Comparison of ENCODE assay signal across 12 mouse cellular contexts in genomic region chr13:54063292-54063691, GRCm38 (mm10). TPM values are rescaled to one million over a fixed set of nuclear protein-coding genes. Genes with fewer than 3 reads are reported as not detected.
DNase-seq lines count a peak whose midpoint lies in the region; ATAC-seq and TF ChIP-seq lines count a peak whose summit lies in the region.
"Had no signal": no experiment of that assay in that cellular context is flagged by ENCODE, and none has a peak within 500 bp of the region (broad histone marks: within the 10 kb centered on the region; RNA-seq: fewer than 3 reads in every experiment).

No protein-coding gene starts in this region.

- no peaks in the 10 kb centered on the region; the same call in 1 of the 2 replicates for H3K4me1 ChIP-seq in kidney, adult 2 months (ENCODE audit: control insufficient read depth, insufficient read depth, low read length)
- H3K4me1 ChIP-seq in kidney, embryonic 14.5 days (ENCODE audit: control insufficient read depth, insufficient read depth, low read length) = no peaks in the 10 kb centered on the region
- H3K4me1 ChIP-seq in midbrain, postnatal 0 days (ENCODE audit: insufficient read depth, low read length) = no peaks in the 10 kb centered on the region
- H3K4me1 ChIP-seq in midbrain, embryonic 10.5 days = peaks cover 13% of the 10 kb centered on the region
- no peaks in the 10 kb centered on the region for H3K4me1 ChIP-seq in stomach, postnatal 0 days (replicated peaks; ENCODE audit: control insufficient read depth, insufficient read depth)
- H3K4me1 ChIP-seq: hindbrain, embryonic 12.5 days had no signal

- no peaks in the 10 kb centered on the region for H3K36me3 ChIP-seq in kidney, adult 2 months (ENCODE audit: control insufficient read depth, insufficient read depth, low read length)
- no peaks in the 10 kb centered on the region for H3K36me3 ChIP-seq in kidney, embryonic 14.5 days (ENCODE audit: control insufficient read depth, insufficient read depth, low read length)
- no peaks in the 10 kb centered on the region for H3K36me3 ChIP-seq in midbrain, postnatal 0 days (ENCODE audit: insufficient read depth, low read length)
- H3K36me3 ChIP-seq in midbrain, embryonic 10.5 days = no peaks in the 10 kb centered on the region
- H3K36me3 ChIP-seq in stomach, postnatal 0 days (ENCODE audit: control insufficient read depth, insufficient read depth, low read length) = no peaks in the 10 kb centered on the region
- H3K36me3 ChIP-seq: hindbrain, embryonic 12.5 days had no signal

- no peak for TF ChIP-seq POLR2A in kidney, adult 2 months (IDR thresholded peaks at IDR 0.05; ENCODE audit: low read depth, low read length)

- WGBS in kidney, adult 2 months = 1% methylated on average over 3 of the region's 3 CpGs
- WGBS in kidney, embryonic 14.5 days = 4% methylated on average over 3 of the region's 3 CpGs
- 2% methylated on average over 3 of the region's 3 CpGs for WGBS in midbrain, postnatal 0 days
- whole genome bisulfite sequencing in midbrain, embryonic 10.5 days = under 1% methylated on average over 3 of the region's 3 CpGs
- 3% methylated on average over 3 of the region's 3 CpGs for WGBS in stomach, postnatal 0 days

- no peaks in the 10 kb centered on the region for H3K27me3 ChIP-seq in kidney, adult 2 months (replicated peaks; ENCODE audit: control insufficient read depth, insufficient read depth, low read length)
- H3K27me3 ChIP-seq in kidney, embryonic 14.5 days (ENCODE audit: control insufficient read depth, insufficient read depth, low read length) = no peaks in the 10 kb centered on the region; the same call in 1 of the 2 replicates
- no peaks in the 10 kb centered on the region for H3K27me3 ChIP-seq in midbrain, postnatal 0 days (ENCODE audit: insufficient read depth, low read length)
- peaks cover 33% of the 10 kb centered on the region for H3K27me3 ChIP-seq in midbrain, embryonic 10.5 days (ENCODE audit: low read depth, poor library complexity, severe bottlenecking)
- H3K27me3 ChIP-seq in stomach, postnatal 0 days (ENCODE audit: control insufficient read depth, insufficient read depth, low read length) = no peaks in the 10 kb centered on the region

- TF ChIP-seq EP300 in stomach, postnatal 0 days (optimal IDR thresholded peaks at IDR 0.05) = no peak

- H3K9me3 ChIP-seq in kidney, embryonic 14.5 days (ENCODE audit: control insufficient read depth, low read length) = no peaks in the 10 kb centered on the region
- H3K9me3 ChIP-seq in midbrain, postnatal 0 days (ENCODE audit: low read length) = no peaks in the 10 kb centered on the region
- H3K9me3 ChIP-seq in midbrain, embryonic 10.5 days (replicated peaks) = no peaks in the 10 kb centered on the region
- H3K9me3 ChIP-seq in stomach, postnatal 0 days (ENCODE audit: control insufficient read depth, low read length) = no peaks in the 10 kb centered on the region
- H3K9me3 ChIP-seq: hindbrain, embryonic 12.5 days had no signal

- no peak for TF ChIP-seq CTCF in kidney, adult 2 months (conservative IDR thresholded peaks at IDR 0.05; ENCODE audit: insufficient read depth, insufficient read length, low read depth, low read length)
- TF ChIP-seq CTCF in midbrain, postnatal 0 days (IDR thresholded peaks at IDR 0.05) = peak; percentile 83
- peak; percentile 73 for TF ChIP-seq CTCF in stomach, postnatal 0 days (IDR thresholded peaks at IDR 0.05; ENCODE audit: low read depth)

- ATAC-seq in kidney, embryonic 14.5 days (ENCODE audit: low FRiP score, low TSS enrichment) = no peak
- ATAC-seq in midbrain, postnatal 0 days (ENCODE audit: low FRiP score) = no peak
- ATAC-seq in stomach, postnatal 0 days (ENCODE audit: low FRiP score, low TSS enrichment) = no peak

- H3K9ac ChIP-seq in kidney, embryonic 14.5 days (ENCODE audit: low read depth, low read length) = no peak overlapping the region
- no peak overlapping the region for H3K9ac ChIP-seq in midbrain, postnatal 0 days (replicated peaks; ENCODE audit: low read length, poor library complexity, severe bottlenecking)
- no peak overlapping the region for H3K9ac ChIP-seq in stomach, postnatal 0 days (ENCODE audit: low read length)
- H3K9ac ChIP-seq: hindbrain, embryonic 12.5 days had no signal

- no peak overlapping the region for H3K4me2 ChIP-seq in kidney, embryonic 14.5 days (replicated peaks; ENCODE audit: low read depth, low read length)
- H3K4me2 ChIP-seq in midbrain, postnatal 0 days (ENCODE audit: low read depth, low read length, poor library complexity, severe bottlenecking) = no peak overlapping the region
- H3K4me2 ChIP-seq in stomach, postnatal 0 days (replicated peaks; ENCODE audit: low read depth) = no peak overlapping the region
- H3K4me2 ChIP-seq: hindbrain, embryonic 12.5 days had no signal

- DNase-seq in cerebellum, adult 18-20 months = peak; percentile 20 to 33
- DNase-seq in cerebellum, adult 9-11 months = no peak
- DNase-seq in kidney, adult 2 months = peak; percentile 37
- peak; percentile 75 for DNase-seq in midbrain, postnatal 0 days (ENCODE audit: low spot score)
- DNase-seq in midbrain, embryonic 10.5 days (ENCODE audit: low spot score) = no peak
- DNase-seq in stomach, postnatal 0 days (ENCODE audit: low spot score) = no peak
- no peak for DNase-seq in T-cell, adult 2 months (ENCODE audit: low spot score)

- no peak overlapping the region for H3K27ac ChIP-seq in kidney, adult 2 months (ENCODE audit: insufficient read depth, low read depth, low read length)
- H3K27ac ChIP-seq in kidney, embryonic 14.5 days (ENCODE audit: low read depth, low read length) = no peak overlapping the region
- H3K27ac ChIP-seq in midbrain, postnatal 0 days (ENCODE audit: low read depth, low read length) = no peak overlapping the region
- H3K27ac ChIP-seq in midbrain, embryonic 10.5 days (replicated peaks) = no peak overlapping the region
- H3K27ac ChIP-seq in stomach, postnatal 0 days (replicated peaks) = no peak overlapping the region
- H3K27ac ChIP-seq: hindbrain, embryonic 12.5 days had no signal

- no peak overlapping the region for H3K4me3 ChIP-seq in kidney, adult 2 months (ENCODE audit: insufficient read depth, low read depth, low read length)
- H3K4me3 ChIP-seq in kidney, embryonic 14.5 days (ENCODE audit: low read length) = no peak overlapping the region
- H3K4me3 ChIP-seq in midbrain, postnatal 0 days (ENCODE audit: low read depth, low read length) = no peak overlapping the region
- H3K4me3 ChIP-seq in midbrain, embryonic 10.5 days = no peak overlapping the region
- H3K4me3 ChIP-seq in stomach, postnatal 0 days (ENCODE audit: low read depth, low read length) = no peak overlapping the region
- H3K4me3 ChIP-seq: hindbrain, embryonic 12.5 days; myocyte had no signal

RNA-seq across cellular contexts. Expression of gene Drd1, which starts 7.8 kb away (rescaled TPM):
- 0.02 and 0.08 TPM in 2 replicates for polyA plus RNA-seq in kidney, adult 2 months (2012; rRNA removed)
- polyA plus RNA-seq in kidney, embryonic 14.5 days (2014; fragmentation: Nextera tagmentation; extraction: Ambion mirVana) = 0.05 and 0.16 TPM in 2 replicates
- total RNA-seq in midbrain, postnatal 0 days (2014; rRNA removed) = 2.1 and 3.4 TPM in 2 replicates
- 1.9 and 2.4 TPM in 2 replicates for polyA plus RNA-seq in midbrain, postnatal 0 days (2015; fragmentation: Nextera tagmentation; extraction: Ambion mirVana)
- 0.26 and 0.52 TPM in 2 replicates for polyA plus RNA-seq in midbrain, embryonic 10.5 days (2016; fragmentation: Nextera tagmentation; extraction: Ambion mirVana)
- 0.11 and 0.21 TPM in 2 replicates for polyA plus RNA-seq in stomach, postnatal 0 days (2015; fragmentation: Nextera tagmentation; extraction: Ambion mirVana)
- polyA plus RNA-seq: C2C12; limb, embryonic 11.5 days; myocyte had no signal

RNA-seq across cellular contexts. Expression of gene Sfxn1, which starts 8.4 kb away (rescaled TPM):
- 96.4 and 106 TPM in 2 replicates for polyA plus RNA-seq in kidney, adult 2 months (2012; rRNA removed)
- polyA plus RNA-seq in kidney, embryonic 14.5 days (2014; fragmentation: Nextera tagmentation; extraction: Ambion mirVana) = 109 and 110 TPM in 2 replicates
- 81.8 and 93.2 TPM in 2 replicates for total RNA-seq in midbrain, postnatal 0 days (2014; rRNA removed)
- polyA plus RNA-seq in midbrain, postnatal 0 days (2015; fragmentation: Nextera tagmentation; extraction: Ambion mirVana) = 128 and 137 TPM in 2 replicates
- polyA plus RNA-seq in midbrain, embryonic 10.5 days (2016; fragmentation: Nextera tagmentation; extraction: Ambion mirVana) = 83.2 and 86.2 TPM in 2 replicates
- polyA plus RNA-seq in stomach, postnatal 0 days (2015; fragmentation: Nextera tagmentation; extraction: Ambion mirVana) = 34.5 TPM in 2 replicates

Comparison
In these comparisons a context has a peak if more than half of its experiments do, and no peak if none do; other contexts are left out.
1. DNase-seq: peak in cerebellum, adult 18-20 months (2 of 2), kidney, adult 2 months (single experiment) and midbrain, postnatal 0 days (single experiment); none in cerebellum, adult 9-11 months (single experiment), midbrain, embryonic 10.5 days (single experiment), stomach, postnatal 0 days (single experiment) and T-cell, adult 2 months (single experiment).